In the genomic region with DNA sequence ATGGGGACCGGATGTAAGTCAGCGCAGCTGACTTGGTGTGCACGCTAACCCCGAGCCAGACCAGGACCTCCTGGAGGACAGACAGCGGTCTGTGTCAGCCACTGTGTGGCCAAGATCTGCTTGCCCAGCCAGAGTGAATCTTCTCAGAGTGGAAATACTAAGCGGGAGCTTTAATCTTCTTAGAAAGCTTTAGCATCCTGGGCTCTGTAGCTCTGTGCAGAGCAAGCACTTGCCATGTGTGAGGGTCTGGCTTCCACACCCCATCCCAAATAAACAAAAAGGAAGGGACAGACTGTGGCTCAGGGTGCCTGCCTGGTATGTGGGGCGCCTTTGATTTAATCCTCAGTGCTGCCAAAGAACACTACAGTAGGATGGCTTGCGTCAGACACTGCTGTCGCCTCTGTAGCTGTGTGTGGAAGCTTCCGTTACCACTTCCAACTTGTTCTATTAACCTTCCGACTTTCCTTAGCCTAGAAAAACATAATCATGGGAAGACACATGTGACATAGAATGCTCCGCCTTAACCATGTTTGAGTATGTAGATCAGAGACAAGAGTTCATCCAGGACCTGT, we compare ENCODE assay signal across 12 mouse cellular contexts.
A peak's percentile ranks its signal among the peaks of the same experiment; 100 is the strongest.
DNase-seq lines count a peak whose midpoint lies in the region; ATAC-seq and TF ChIP-seq lines count a peak whose summit lies in the region.
"Had no signal": no experiment of that assay in that cellular context is flagged by ENCODE, and none has a peak within 500 bp of the region (broad histone marks: within the 10 kb centered on the region; RNA-seq: fewer than 3 reads in every experiment).

No protein-coding gene starts in this region.

- no peak overlapping the region for H3K4me2 ChIP-seq in heart, embryonic 12.5 days
- H3K4me2 ChIP-seq in intestine, embryonic 16.5 days (ENCODE audit: low read depth, low read length): no peak overlapping the region
- H3K4me2 ChIP-seq: liver, embryonic 12.5 days had no signal

- TF ChIP-seq CTCF in heart, adult 2 months (IDR thresholded peaks at IDR 0.05): no peak
- TF ChIP-seq CTCF in layer of hippocampus, adult 2 months (conservative IDR thresholded peaks at IDR 0.05): no peak

- 53% methylated on average over 12 of the region's 12 CpGs for WGBS in heart, adult 2 months
- 57% methylated on average over 12 of the region's 12 CpGs for WGBS in heart, embryonic 12.5 days
- 53% methylated on average over 12 of the region's 12 CpGs for WGBS in intestine, embryonic 16.5 days

- no peak overlapping the region for H3K9ac ChIP-seq in heart, adult 2 months (ENCODE audit: low read depth, low read length)
- H3K9ac ChIP-seq in heart, embryonic 12.5 days: no peak overlapping the region; the same call in 1 of the 2 replicates
- H3K9ac ChIP-seq in intestine, embryonic 16.5 days (ENCODE audit: low read depth, low read length): peak overlapping the region; percentile 49
- H3K9ac ChIP-seq: liver, embryonic 12.5 days had no signal

- intact Hi-C loops in heart, adult 2 months (cut with DNase I): no loop called here

- H3K4me1 ChIP-seq in heart, adult 2 months (ENCODE audit: control insufficient read depth, insufficient read depth, low read length): peaks cover 18% of the 10 kb centered on the region
- peaks cover 52% of the 10 kb centered on the region for H3K4me1 ChIP-seq in heart, embryonic 12.5 days (replicated peaks)
- H3K4me1 ChIP-seq in intestine, embryonic 16.5 days (ENCODE audit: control insufficient read depth, insufficient read depth, low read length): peaks cover 46% of the 10 kb centered on the region
- H3K4me1 ChIP-seq: liver, embryonic 12.5 days had no signal

- H3K9me3 ChIP-seq in heart, embryonic 12.5 days (replicated peaks): no peaks in the 10 kb centered on the region
- no peaks in the 10 kb centered on the region for H3K9me3 ChIP-seq in intestine, embryonic 16.5 days (ENCODE audit: control insufficient read depth, low read length)
- H3K9me3 ChIP-seq: liver, embryonic 12.5 days had no signal

- H3K4me3 ChIP-seq in heart, adult 2 months: no peak overlapping the region
- no peak overlapping the region for H3K4me3 ChIP-seq in heart, embryonic 12.5 days
- no peak overlapping the region for H3K4me3 ChIP-seq in layer of hippocampus, adult 2 months
- no peak overlapping the region for H3K4me3 ChIP-seq in intestine, embryonic 16.5 days (ENCODE audit: low read length)
- H3K4me3 ChIP-seq: liver, embryonic 12.5 days had no signal

- no peak for DNase-seq in heart, adult 2 months
- DNase-seq in layer of hippocampus, adult 2 months (ENCODE audit: low spot score in 2 of 2): no peak
- DNase-seq in layer of hippocampus, adult 9-10 months (ENCODE audit: low spot score): no peak
- DNase-seq in Muller cell, postnatal 12 days (ENCODE audit: inconsistent ontology term): peak; percentile 48
- no peak for DNase-seq in cerebellum, postnatal 4 days (ENCODE audit: low spot score in 2 of 2)
- DNase-seq in right cerebral cortex, postnatal 36 days (ENCODE audit: low spot score in 2 of 2): no peak
- DNase-seq: cerebellum, postnatal 14 days; thymus, adult 2 months had no signal

- no peak for ATAC-seq in heart, embryonic 12.5 days (ENCODE audit: insufficient number of reproducible peaks, low FRiP score)
- no peak for ATAC-seq in intestine, embryonic 16.5 days
- ATAC-seq: CD4-positive, CD25-positive, alpha-beta regulatory T cell, adult 4 months; liver, embryonic 12.5 days had no signal

- TF ChIP-seq POLR2A in heart, adult 2 months (IDR thresholded peaks at IDR 0.05; ENCODE audit: insufficient read depth, low read depth, low read length): no peak

- no peaks in the 10 kb centered on the region for H3K36me3 ChIP-seq in heart, adult 2 months (ENCODE audit: control insufficient read depth, insufficient read depth, low read length)
- H3K36me3 ChIP-seq in heart, embryonic 12.5 days: no peaks in the 10 kb centered on the region
- no peaks in the 10 kb centered on the region for H3K36me3 ChIP-seq in intestine, embryonic 16.5 days (ENCODE audit: control insufficient read depth, insufficient read depth, low read length)
- H3K36me3 ChIP-seq: liver, embryonic 12.5 days had no signal

- H3K27ac ChIP-seq in heart, adult 2 months: peak overlapping the region; percentile 66; the same call in 1 of the 2 replicates
- no peak overlapping the region for H3K27ac ChIP-seq in heart, embryonic 12.5 days (ENCODE audit: poor library complexity, severe bottlenecking)
- peak overlapping the region; percentile 61 for H3K27ac ChIP-seq in layer of hippocampus, adult 2 months
- peak overlapping the region; percentile 97 for H3K27ac ChIP-seq in intestine, embryonic 16.5 days (ENCODE audit: low read length)

- H3K27me3 ChIP-seq in heart, adult 2 months (ENCODE audit: control insufficient read depth, insufficient read depth, low read length): no peaks in the 10 kb centered on the region
- no peaks in the 10 kb centered on the region for H3K27me3 ChIP-seq in heart, embryonic 12.5 days (replicated peaks)
- no peaks in the 10 kb centered on the region for H3K27me3 ChIP-seq in intestine, embryonic 16.5 days (replicated peaks; ENCODE audit: control insufficient read depth, insufficient read depth, low read length)

- no peak for TF ChIP-seq EP300 in heart, adult 2 months (IDR thresholded peaks at IDR 0.05; ENCODE audit: insufficient read depth, low read depth, low read length)

- H3K79me2 ChIP-seq in heart, adult 2 months (replicated peaks; ENCODE audit: control insufficient read depth, insufficient read depth, low read length): peaks cover 2% of the 10 kb centered on the region
